Mouse (Mus musculus) brain, embryonic 18.5 days (tissue): ENCODE measurements around the gene Igf2r.

Source experiments
- DNase-seq: peaks from one replicate; pipeline ENCODE4 v3.0.0-alpha.2; 2012; ENCODE audit warnings: low read depth, low spot score

Igf2r gene

GRCm38 (mm10) chr17:12721118-12721886, 48.2 kb downstream of the Igf2r start:
- DNase-seq: no peak

GRCm38 (mm10) chr17:12718251-12718650, 51.2 kb downstream of the Igf2r start:
- DNase-seq: no peak

GRCm38 (mm10) chr17:12717445-12717844, 52.0 kb downstream of the Igf2r start:
- DNase-seq: no peak

- DNase-seq: no peak
These were observed 54.4 kb downstream of the Igf2r start for GRCm38 (mm10) chr17:12715032-12715431.

GRCm38 (mm10) chr17:12714080-12714561, 55.3 kb downstream of the Igf2r start:
- DNase-seq: no peak

GRCm38 (mm10) chr17:12712993-12713392, 56.5 kb downstream of the Igf2r start:
- no peak for DNase-seq

GRCm38 (mm10) chr17:12712191-12712590, 57.3 kb downstream of the Igf2r start:
- no peak for DNase-seq

GRCm38 (mm10) chr17:12710976-12711375, 58.5 kb downstream of the Igf2r start:
- no peak for DNase-seq

- DNase-seq: no peak
These were observed 59.2 kb downstream of the Igf2r start for GRCm38 (mm10) chr17:12710050-12710780.

GRCm38 (mm10) chr17:12708398-12708797, 61.1 kb downstream of the Igf2r start:
- no peak for DNase-seq

GRCm38 (mm10) chr17:12706590-12707049, 62.8 kb downstream of the Igf2r start:
- no peak for DNase-seq

- no peak for DNase-seq
These were observed 66.6 kb downstream of the Igf2r start for GRCm38 (mm10) chr17:12702901-12703300.

GRCm38 (mm10) chr17:12700373-12700772, 69.1 kb downstream of the Igf2r start:
- no peak for DNase-seq

- DNase-seq: no peak
These were observed 77.6 kb downstream of the Igf2r start for GRCm38 (mm10) chr17:12691899-12692298.

GRCm38 (mm10) chr17:12689537-12689936, 79.9 kb downstream of the Igf2r start:
- DNase-seq: peak; percentile 12

GRCm38 (mm10) chr17:12688427-12689110, 80.9 kb downstream of the Igf2r start:
- DNase-seq: no peak

- no peak for DNase-seq
These were observed 84.4 kb downstream of the Igf2r start for GRCm38 (mm10) chr17:12684928-12685624.

GRCm38 (mm10) chr17:12684412-12684811, 85.1 kb downstream of the Igf2r start:
- no peak for DNase-seq

GRCm38 (mm10) chr17:12683582-12683981, 85.9 kb downstream of the Igf2r start:
- DNase-seq: no peak

- DNase-seq: no peak
These were observed 91.2 kb downstream of the Igf2r start for GRCm38 (mm10) chr17:12678261-12678660.

- no peak for DNase-seq
These were observed 92.3 kb downstream of the Igf2r start for GRCm38 (mm10) chr17:12677139-12677538.
